Mouse (Mus musculus): Measurements from ENCODE around the gene Fmnl2.
A peak's percentile ranks its signal among the peaks of the same experiment; 100 is the strongest.

The Fmnl2 gene

DNA sequence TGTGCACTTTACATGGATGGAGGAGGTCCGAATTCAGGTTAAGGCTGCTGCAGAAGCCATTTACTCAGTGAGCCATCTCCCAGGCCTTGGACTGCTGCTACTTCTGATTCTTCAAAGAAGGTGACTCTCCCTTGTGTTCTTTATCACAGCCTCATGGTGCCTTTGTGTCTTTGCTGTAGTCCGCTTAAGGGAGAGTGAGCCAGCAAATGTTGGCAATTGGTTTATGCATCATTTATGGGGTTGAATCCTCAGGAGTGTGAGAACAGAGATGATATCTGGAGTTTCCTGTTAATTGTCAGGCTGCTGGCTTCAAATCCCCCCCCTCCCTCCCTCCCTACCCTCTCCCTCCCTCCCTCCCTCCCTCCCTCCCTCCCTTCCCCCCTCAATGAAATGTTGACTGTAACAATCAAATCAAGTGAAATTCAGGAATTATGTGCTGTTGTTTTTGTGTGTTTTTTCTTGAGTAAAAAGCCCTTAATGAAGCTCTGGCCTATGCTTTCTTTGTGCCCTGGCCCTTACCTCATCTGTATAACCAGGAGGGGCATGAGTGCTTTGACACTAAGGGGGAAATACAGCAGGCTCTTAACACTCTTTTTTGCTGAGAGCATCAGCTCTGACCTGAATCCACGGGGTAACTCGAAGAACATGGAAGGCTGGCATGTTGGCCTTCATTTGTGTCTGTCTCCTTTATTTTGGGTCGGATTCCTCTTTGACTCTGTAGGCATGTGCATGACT, 63.2 kb downstream of the Fmnl2 start:
- no peak for TF ChIP-seq GATA4 (IDR thresholded peaks at IDR 0.05; ENCODE audit: insufficient replicate concordance, low read length)

DNA sequence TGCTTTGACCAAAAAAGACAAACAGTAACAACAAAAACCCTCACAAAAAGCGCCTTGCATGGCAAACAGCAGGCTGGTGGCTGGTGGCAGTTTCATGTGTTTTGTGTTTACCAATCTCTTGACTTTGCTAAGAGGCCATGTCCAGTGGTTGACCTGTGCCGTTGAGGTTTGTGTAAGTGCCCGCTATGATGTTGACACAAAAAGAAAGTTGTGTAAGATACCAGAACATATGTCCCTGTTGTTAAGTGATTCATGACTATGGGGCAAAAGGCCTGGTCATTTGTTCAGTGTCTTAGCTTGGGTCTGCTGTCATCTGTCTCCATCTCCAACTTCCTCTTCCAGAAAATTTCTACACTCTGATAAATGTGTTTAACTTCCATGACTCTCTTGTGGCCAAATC, 67.4 kb downstream of the Fmnl2 start:
- TF ChIP-seq GATA4 (IDR thresholded peaks at IDR 0.05; ENCODE audit: insufficient replicate concordance, low read length), result no peak

GRCm38 (mm10) chr2:52927381-52927780, 69.7 kb downstream of the Fmnl2 start:
- no peak for TF ChIP-seq GATA4 (IDR thresholded peaks at IDR 0.05; ENCODE audit: insufficient replicate concordance, low read length)

DNA sequence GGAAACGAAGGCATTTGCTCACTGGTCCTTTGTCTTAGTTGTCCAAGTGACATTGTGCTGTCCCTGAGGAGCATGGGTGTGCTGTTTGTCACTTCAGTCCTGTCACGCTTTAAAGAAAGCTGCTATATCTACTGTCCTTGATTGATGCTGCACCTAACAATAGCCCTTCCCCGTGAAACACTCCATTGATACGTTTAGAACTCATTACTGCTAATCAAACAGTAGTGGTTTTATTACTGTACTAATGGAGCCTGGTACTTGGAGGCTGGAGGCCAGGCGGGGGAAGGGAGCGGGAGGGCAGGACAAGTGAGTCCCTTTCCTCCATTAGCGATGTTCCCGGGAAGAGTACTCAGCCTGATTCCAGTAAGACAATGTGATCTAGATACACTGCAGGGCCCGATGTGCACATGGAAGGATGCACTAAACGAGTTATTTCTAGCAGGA, 70.2 kb downstream of the Fmnl2 start:
- TF ChIP-seq GATA4 (IDR thresholded peaks at IDR 0.05; ENCODE audit: insufficient replicate concordance, low read length), result no peak

DNA sequence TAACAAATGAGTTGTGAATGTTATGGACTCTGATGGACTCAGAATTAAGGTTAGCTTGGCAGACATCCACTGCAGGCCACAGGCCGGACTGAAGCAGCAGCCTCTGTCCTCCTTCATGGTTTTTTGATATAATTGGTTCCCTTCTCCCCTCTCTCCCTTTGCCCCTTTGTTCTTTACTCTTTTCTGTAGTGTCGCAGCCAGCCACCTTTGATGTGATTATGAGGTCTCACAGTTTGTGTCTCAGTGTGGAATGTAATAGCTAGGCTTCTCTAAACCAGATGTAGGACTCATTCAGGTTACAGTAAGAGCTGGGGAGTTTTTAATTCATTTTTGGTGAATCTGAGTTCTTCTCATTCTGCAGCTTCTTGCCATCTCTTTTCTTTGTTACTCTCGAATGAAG, 70.7 kb downstream of the Fmnl2 start:
- TF ChIP-seq GATA4 (IDR thresholded peaks at IDR 0.05; ENCODE audit: insufficient replicate concordance, low read length), result no peak

DNA sequence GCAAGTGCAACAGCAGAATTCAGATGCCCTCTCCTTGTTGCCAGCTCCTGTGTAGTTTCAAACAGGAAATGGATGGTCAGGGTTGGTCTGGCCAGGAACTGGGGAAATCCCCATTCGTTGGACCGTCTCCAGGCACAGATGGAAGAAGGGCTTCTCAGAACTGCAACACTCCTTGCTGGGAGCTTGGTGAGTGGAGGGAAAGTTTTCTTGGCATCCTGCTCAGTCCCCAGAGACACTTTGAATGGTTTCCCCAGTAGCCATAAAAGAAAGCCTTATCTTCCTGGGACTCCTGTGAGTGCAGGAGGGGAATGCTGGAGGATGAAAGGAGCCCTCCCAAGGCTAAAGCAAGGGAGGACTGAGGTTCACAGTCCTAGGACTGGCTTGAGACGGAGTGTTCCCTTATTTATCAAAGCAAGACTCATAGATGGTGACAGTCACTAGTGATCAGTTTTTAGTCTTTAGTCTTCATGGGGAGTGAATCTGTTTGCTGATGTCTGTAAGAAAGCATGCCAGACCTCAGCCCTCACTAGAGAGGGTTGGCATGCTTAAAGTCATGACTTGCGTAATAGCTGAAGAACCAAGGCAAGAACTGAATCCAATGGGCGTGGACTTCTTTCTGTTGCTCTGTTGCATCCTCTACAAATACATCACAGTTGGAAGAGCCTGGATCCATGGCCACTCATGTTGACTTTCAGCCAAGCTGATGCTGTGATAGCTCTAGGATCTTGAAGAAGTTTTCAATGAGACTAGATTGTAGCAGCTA, 72.6 kb downstream of the Fmnl2 start:
- TF ChIP-seq GATA4 (IDR thresholded peaks at IDR 0.05; ENCODE audit: insufficient replicate concordance, low read length), result no peak

DNA sequence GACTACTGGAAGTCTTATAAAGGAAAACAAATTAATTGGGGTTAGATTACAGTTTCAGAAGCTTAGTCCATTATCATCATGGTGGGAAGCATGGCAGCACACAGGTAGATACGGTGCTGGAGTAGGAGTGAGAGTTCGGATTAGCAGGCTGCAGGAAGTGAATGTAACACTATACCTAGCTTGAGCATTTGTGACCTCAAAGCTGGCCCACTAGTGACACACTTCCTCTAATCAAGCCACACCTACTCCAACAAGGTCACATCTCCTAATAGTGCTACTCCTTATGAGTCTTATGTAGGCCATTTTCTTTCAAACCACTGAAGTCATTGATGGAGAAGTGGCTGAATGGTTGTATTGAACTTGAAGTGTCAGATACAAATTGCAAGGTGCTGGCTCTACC, 73.7 kb downstream of the Fmnl2 start:
- no peak for TF ChIP-seq GATA4 (IDR thresholded peaks at IDR 0.05; ENCODE audit: insufficient replicate concordance, low read length)

GRCm38 (mm10) chr2:52935906-52936305, 78.2 kb downstream of the Fmnl2 start:
- TF ChIP-seq GATA4 (IDR thresholded peaks at IDR 0.05; ENCODE audit: insufficient replicate concordance, low read length), result no peak

DNA sequence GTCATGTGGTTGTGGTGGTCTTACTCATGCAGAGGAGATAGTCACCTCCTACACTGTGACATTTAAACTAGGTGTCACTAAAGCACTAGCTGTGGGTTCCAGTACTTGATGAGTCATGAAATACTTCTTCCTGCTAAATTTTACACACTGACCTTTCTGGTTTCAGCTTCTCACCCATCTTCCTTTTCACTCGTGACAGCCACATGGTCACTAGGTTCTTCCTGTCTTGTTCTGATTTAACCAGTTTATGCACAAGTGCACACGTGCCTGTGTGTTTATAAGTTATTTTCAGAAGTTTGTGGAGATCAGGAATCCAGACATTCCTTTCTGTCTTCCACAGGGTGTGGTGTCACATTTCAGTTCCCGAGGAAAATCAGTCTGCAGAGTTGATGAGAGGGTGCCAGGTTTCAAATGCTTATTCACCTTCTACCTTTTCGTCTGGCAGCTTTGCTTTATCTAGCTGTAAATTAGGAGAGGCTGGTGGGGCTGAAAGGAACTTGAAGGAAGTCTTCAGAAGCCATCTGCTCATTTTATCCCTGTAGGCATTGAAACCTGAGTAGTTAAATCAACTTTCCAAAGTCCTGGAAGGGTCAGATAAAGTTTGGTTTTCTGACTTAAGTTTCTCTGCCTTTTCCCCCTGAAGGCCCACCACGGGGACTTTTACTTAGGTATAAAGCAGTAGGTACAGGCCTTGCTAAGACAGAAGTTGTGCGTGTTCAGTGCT, 80.9 kb downstream of the Fmnl2 start:
- TF ChIP-seq GATA4 (IDR thresholded peaks at IDR 0.05; ENCODE audit: insufficient replicate concordance, low read length), result no peak

GRCm38 (mm10) chr2:52943644-52944423, 86.2 kb downstream of the Fmnl2 start:
- peak; percentile 74 for TF ChIP-seq GATA4 (IDR thresholded peaks at IDR 0.05; ENCODE audit: insufficient replicate concordance, low read length)

DNA sequence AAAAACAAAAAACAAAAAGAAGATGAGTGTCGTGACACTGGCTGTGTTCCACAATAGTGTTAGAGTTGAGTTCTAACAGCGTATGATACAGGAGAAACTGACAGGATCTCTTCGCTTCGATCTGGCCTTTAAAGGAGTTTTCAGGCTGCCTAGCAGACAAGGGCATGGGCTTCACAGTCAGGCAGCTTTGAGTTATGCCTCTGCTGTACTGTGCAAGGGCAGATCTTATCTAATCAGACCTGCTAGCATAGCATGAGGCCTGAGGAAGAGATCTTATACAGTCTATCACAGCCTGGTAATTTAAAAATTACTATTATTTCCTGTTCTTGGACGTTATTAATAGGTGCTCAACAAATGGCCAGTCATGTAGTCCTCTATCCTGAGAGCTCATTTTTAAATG, 86.9 kb downstream of the Fmnl2 start:
- TF ChIP-seq GATA4 (IDR thresholded peaks at IDR 0.05; ENCODE audit: insufficient replicate concordance, low read length), result no peak

DNA sequence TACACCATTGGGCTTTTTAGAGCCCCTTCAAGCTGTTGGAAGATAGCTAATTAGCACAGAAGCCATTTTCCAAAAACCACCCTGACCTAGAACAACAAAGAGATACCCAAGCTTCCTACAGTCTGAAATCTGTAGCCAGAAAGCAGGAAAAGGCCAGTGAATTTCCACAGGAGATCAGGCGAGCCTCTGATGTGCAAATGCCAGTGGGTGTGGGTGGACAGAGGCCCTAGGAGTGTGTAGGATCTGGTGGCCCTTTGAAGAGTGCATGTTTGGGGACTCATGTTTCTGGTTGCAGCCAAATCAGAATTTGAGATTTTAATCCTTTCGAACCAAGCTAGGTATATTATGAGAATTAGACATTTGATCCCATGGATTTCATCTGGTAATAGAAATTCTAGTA, 88.4 kb downstream of the Fmnl2 start:
- TF ChIP-seq GATA4 (IDR thresholded peaks at IDR 0.05; ENCODE audit: insufficient replicate concordance, low read length), result no peak

DNA sequence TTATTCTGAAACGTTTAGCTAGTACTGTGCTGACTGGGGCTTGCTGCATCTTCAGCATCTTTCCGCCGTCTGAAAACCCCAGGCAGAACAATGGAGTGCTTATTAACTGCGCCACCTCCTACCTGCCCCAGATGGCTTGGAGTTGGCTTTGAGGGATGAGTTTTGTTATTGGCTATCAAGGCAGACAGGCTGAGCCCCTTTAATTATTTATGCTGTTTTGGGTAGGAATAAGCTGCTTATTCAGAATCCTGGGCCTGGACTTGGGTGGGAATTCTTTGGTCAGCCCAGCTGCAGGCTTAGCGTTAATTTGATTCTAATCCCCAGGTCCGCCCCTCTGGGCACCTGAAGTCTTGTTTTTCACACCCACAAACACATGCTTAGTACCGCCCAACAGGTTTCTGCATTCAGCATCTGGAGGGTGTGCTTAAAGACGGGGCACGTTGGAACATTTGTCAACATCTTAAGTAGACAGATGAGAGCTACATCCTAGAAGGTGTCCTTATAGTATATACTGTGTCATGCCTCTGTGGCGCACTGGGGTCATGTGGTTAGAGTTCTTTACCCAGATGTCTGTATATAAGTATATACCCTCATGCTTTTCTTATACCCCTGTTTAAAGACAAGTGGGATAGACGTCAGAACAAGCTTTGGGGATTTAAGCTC, 89.0 kb downstream of the Fmnl2 start:
- no peak for TF ChIP-seq GATA4 (IDR thresholded peaks at IDR 0.05; ENCODE audit: insufficient replicate concordance, low read length)

GRCm38 (mm10) chr2:52948406-52948805, 90.7 kb downstream of the Fmnl2 start:
- TF ChIP-seq GATA4 (IDR thresholded peaks at IDR 0.05; ENCODE audit: insufficient replicate concordance, low read length), result no peak; the same call in 1 of the 2 replicates

GRCm38 (mm10) chr2:52949556-52949955, 91.9 kb downstream of the Fmnl2 start:
- no peak for TF ChIP-seq GATA4 (IDR thresholded peaks at IDR 0.05; ENCODE audit: insufficient replicate concordance, low read length)
